Mouse (Mus musculus) urinary bladder, postnatal 25 days (tissue): ENCODE results near the gene Prrg4.
A peak's percentile ranks its signal among the peaks of the same experiment; 100 is the strongest.
"Not testable (repeated sequence)": the region's sequence is repeated elsewhere in the genome, so short reads cannot be mapped to it uniquely, and the experiment has no call there.

Experiments used
- DNase-seq: peaks from one replicate; pipeline ENCODE4 v3.0.0; 2022; ENCODE audit warnings: low spot score

Prrg4 gene

DNA sequence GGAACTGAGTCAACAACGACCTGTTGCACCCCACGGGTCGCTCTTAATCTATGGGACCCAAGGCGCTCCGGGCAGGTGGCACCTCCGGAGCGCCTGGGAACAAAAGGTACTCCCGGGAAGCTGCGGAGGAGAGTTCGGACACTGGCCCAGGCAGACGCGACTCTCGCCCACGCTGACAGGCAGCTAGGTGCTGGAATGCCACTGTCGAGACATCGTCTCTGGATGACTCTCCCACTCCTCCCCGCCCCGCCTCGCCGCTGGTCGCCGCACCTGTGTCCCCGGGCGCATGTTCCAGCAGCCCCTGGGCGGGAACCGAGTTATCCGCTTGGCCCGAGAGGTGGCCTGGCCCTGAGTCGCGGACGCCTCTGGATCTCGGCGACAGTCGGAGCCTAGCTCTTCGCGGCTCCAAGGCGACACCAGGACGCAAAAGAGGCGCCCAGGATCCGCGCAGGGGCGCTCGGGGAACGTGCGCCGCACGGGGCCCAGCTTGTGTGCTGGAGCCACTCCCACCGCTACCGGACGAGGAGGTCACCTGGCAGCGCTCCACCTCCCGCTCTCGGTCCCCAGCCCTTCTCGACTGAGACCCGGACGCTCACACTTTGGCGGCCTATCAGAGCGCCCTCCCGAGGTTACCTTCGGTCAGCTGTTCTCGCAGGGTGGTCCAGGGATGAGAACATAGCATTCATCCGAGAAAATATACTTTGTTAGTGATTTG lies at the start of gene Prrg4:
Gene Prrg4, minus strand, starts transcription at position 601 of the 715 bp plus-strand sequence.
- peak; percentile 67 for DNase-seq

DNA sequence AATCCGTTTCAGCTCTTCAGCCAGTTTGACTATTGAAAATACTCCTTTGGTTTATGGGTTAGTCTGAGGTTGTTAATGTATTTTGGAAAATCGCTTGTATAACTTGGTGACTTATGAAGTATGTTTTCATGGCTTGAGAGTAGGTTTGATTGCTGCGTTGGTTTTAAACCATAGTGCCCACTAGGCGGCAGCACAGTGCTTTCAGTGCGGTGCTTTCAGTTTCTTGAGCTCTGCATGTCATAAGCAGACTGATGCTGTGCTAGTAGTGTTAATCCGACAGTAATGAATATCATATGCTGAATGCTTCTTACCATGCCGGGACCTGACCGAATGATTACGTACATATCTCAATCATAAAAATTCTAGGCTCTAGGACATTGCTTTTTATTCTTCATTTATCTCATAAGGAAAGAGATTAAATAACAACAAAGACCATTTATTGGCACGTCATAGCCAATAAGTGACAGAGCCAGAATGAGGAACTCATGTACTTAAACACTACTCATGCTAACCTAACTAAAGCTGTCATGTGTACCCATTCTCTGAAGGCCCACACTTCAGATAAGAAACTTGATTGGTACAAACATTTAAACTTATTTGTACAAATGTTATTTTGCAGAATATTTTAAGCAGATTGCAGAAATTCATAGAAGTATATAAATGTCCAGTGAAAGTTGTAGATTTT lies 38.3 kb upstream of the Prrg4 start:
- DNase-seq: peak; percentile 77

GRCm38 (mm10) chr2:104887331-104887730 lies 37.7 kb upstream of the Prrg4 start:
- DNase-seq: not testable (repeated sequence)

GRCm38 (mm10) chr2:104886109-104886508 lies 36.4 kb upstream of the Prrg4 start:
- DNase-seq: no peak

GRCm38 (mm10) chr2:104878794-104879193 lies 29.1 kb upstream of the Prrg4 start:
- no peak for DNase-seq

GRCm38 (mm10) chr2:104869101-104869500 lies 19.4 kb upstream of the Prrg4 start:
- no peak for DNase-seq

DNA sequence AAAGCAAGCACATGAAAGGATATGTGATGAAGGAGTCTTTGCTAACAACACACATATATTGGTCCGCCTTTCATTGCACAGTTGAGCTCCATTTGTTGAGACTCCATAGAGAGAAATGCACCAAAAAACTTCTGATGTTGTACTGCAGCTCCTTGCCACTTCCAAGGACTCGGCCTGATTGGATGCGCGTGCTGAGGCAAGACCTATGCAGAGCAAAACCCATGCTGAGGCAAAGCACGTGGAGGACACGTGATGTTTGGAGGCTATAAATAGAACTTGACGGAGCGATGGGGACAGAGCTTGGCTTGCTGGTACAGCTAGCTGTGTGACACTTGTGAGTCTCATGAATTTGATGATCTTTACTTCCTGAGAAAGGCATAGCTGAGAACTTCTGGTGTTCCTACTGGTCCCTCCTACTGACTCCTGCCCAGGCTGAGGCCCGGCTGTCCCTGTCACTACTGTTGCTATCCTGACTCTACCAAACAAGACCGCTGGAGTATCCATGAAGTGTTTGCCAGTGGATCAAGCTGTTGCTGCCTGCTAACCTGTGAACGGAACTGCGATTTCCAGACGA lies 17.7 kb upstream of the Prrg4 start, which contains the start of gene Ccdc73:
Gene Ccdc73, plus strand, starts transcription at position 524 of the 574 bp plus-strand sequence.
- DNase-seq: no peak

DNA sequence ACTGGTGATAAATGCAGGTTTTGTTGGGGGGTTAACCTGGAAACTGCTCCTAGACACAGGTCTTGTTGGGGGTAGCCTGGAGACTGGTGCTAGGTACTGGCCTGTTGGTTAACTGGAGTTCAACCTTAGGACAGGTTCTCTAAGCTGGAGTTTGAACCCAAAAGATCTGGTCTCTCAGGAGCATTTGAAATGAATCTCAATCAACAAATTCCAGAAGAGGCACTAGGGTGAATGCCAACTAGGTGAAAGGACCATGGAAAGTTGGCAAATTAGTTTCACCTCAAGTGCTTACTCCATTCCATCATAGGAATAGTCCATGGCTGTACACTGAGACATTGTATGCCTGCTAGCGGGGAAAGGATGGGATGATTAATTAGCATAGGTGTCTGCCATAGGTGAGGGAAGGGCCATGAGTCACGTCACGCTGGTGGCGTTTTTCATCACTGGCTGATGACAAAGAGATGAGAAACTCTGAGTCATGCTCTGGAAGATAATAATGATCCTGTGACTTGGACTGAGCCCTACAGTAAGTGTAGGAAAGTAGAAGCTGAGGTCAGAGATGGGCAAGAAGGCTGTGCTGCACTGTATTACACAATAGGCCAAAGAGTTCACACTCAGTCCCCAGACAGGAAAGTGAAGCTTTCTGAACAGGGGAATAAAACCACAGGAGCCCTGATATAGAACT lies 14.6 kb upstream of the Prrg4 start:
- DNase-seq: no peak

GRCm38 (mm10) chr2:104860426-104860825 lies 10.8 kb upstream of the Prrg4 start:
- no peak for DNase-seq

DNA sequence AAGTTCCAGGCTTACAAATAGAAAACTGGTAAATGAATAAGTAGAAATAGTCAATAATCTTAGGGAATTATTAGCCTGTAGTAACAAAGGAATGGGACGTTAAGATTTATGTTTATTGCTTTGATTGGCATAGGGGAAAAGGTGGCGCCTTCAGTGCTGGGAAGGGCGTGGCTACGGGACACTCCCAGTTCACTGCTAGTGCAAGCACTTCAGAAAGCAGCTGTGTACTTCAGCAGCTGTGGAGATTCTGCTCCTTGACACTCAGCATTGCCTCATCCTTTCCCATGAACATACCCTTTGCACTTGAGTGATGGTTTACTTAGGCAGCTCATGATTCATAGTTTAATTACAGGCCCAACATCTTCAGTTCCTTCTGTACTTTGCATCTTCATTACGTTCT lies 9.4 kb upstream of the Prrg4 start:
- no peak for DNase-seq

DNA sequence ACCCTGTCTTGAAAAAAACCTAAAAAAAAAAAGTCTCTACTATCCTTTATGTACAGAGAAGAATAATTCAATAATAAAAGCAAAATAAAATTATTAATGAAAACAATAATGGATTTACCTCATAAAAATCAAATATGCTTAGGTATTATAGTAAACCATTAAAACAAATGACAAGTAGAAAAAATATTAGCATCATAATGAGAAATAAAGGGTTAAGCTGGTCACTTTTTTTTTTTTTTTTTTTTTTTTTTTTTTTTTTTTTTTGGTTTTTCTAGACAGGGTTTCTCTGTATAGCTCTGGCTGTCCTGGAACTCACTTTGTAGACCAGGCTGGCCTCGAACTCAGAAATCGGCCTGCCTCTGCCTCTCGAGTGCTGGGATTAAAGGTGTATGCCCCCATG lies 8.4 kb upstream of the Prrg4 start:
- DNase-seq: not testable (repeated sequence)

- no peak for DNase-seq
Measured at GRCm38 (mm10) chr2:104856218-104856617, 6.5 kb upstream of the Prrg4 start.

DNA sequence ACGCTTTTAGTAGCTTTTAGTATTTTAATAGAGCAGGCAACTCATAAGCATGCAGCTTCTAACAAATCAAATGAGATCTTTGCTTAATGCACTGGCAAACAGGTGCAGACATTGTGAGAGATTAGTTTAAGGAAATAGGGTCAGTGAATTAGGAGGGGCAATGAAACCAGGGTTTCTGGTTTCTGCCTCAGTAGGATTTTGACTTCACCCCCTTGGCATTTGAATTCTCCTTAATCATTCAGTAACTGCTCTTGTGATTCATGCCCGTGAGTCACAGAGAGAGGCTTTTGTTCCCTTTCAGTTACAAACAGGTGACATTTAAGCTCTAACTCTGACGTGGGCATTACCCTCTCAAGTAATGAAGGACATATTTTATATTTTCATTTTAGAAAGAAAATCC lies 6.1 kb upstream of the Prrg4 start:
- DNase-seq: no peak

GRCm38 (mm10) chr2:104854836-104855235 lies 5.2 kb upstream of the Prrg4 start:
- no peak for DNase-seq

GRCm38 (mm10) chr2:104852546-104852945 lies 2.9 kb upstream of the Prrg4 start:
- no peak for DNase-seq

GRCm38 (mm10) chr2:104851686-104852085 lies 2.0 kb upstream of the Prrg4 start:
- DNase-seq: no peak

DNA sequence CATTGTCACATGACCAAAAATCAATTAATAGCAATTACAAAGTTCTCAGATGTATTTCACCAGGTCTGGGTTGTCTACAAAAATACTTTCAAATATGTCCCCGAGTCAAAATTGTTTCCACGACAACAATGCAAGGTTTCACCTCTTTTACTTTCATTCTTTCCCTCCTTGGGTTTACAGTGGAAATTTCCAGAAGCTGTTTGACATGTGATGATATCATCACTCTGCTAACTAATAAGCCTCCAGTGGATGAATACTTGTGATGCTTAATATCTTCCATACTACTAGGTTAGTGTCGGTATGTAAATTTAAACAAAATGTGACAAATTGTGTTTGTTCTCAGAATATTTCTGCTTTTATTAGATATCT lies 299 bp upstream of the Prrg4 start:
- no peak for DNase-seq

DNA sequence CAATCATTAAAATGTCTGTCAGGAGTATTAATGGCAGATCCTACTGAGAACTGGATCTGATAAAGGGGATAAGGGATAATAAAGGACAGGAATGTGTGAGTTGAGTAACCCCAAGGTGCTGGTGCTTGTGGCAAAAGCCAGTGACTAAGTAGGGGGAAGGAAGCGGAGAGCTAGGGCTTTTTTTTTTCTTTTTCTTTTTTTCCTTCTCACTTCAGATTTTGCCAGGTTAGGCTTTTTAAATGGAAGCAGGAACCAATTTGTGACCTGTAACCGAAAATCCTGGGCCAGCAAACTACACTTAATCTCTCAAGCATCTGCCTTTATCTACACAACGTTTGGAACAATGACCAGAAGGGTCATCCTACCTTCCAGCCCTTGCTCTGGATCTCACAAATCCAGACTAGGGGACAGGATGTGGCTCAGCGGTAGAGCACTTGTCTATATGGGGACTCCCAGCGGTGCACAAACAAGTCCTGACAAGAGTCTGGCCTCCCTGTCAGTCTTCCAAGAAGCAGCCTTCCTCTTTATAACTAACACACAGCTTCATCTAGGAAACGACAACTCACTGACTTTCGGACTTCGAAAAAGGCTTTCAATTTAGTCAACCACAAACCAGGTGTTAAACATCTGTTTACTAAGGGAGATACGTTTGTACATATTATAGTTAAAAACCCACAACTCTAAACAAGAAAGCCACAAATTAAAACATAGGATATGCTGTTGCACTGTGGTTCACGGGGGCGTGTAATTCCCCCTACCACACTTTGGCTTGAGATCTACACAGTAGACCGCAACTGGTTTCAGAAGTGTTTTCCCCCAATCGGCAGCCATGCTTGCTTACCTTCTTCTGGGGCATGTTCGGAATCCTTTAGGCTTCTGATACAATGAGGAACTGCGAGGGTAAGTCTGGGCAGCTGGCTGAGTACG lies 1.2 kb downstream of the Prrg4 start:
- DNase-seq: peak; percentile 23

DNA sequence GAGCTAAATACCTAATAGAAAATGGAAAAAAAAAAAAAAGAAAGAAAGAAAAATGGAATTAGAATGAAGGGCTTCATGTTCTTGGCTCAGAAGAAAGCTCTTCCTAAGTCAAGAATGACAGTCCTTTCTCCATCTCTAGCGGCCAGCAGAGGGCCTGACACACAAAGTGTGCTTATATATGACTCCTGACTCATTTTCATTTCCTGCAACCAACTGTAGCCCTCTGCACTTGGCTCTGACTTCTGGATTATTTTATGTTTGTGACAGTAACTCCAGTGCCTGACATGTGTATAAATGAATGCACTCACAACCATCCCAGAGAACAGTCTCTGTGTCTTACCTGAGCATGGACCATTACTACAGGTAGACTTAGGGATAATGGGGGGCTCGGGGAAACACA lies 2.0 kb downstream of the Prrg4 start:
- no peak for DNase-seq

DNA sequence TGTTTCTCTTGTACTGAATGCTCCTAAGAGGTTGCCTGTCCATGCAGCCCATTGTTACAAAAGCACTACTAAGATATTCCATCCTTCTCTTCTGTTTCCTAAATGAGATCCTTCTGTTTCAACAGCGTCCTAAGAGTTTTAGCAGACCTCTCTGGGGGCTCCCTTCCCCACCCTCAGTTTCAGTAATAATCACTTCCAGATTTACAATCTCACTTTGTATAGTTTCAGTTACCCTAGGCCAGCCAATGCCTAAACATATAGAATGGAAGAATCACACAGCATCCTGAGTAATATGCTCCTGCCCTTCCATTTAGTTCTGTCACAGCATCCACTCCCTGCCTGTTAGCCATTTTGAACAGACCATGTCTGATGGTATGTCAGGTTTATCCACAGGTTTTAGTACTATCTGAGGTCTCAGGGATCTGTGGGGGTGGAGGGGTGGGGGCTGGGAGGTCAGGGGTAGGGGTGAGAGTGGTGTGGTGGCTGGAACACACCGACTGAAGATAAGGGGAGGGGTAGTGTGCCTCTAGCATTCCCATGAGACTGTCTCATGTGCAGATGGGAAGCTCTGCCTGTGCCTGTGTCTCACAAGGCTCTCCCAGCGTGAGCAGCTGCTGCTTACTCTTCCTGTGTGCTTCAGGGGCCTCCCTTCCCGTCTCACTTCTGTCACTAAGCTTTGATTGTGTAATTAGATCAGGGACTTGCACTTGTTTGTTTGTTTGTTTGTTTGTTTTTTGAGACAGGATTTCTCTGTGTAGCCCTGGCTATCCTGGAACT lies 2.9 kb downstream of the Prrg4 start:
- DNase-seq: no peak

GRCm38 (mm10) chr2:104842559-104842958 lies 7.1 kb downstream of the Prrg4 start:
- DNase-seq: no peak
